Mouse (Mus musculus) heart, postnatal 4 days (tissue): ENCODE data around the gene Gbp2. TPM values are rescaled to one million over a fixed set of nuclear protein-coding genes. Genes with fewer than 3 reads are reported as not detected.

ENCODE experiments used
- microRNA-seq, 2 experiments: library from miRNA; unstranded; fragments of <30 nt; microRNA quantifications; one replicate each; pipeline ENCODE4 v1.2.0; 2021 to 2022
- total RNA-seq, 2 experiments: library from RNA; stranded (reverse); gene quantifications; 2 replicates each; pipeline ENCODE4 v1.2.3; 2021

The Gbp2 gene
- total RNA-seq, 2 experiments from 2014 or later: 4.5 to 5.5 TPM

Small RNA genes within 50 kb of the gene (microRNA-seq; reads per million reads assigned to microRNA genes)
- 0 reads per million in 2 experiments for gene Mir6381

Other genes with a start within 250 kb of the Gbp2 start
- 100 to 1,000 TPM; 480 to 524 TPM for gene Pdlim5, start 224.9 kb upstream of the Gbp2 start, total RNA-seq
- gene Gbp5, start 126.6 kb upstream of the Gbp2 start, total RNA-seq: 1 to 10 TPM; 2.5 to 3.2 TPM
- gene Gbp7, start 90.3 kb upstream of the Gbp2 start, total RNA-seq: 1 to 10 TPM; 5.3 to 5.6 TPM
- gene Gbp3, start 60.6 kb upstream of the Gbp2 start, total RNA-seq: 1 to 10 TPM; 5.8 to 9.1 TPM
- under 1 TPM in 1 of 2 experiments, not detected in 1; 0.09 TPM for gene Gbp2b, start 25.8 kb upstream of the Gbp2 start, total RNA-seq
- 1 to 10 TPM; 5.7 to 6.1 TPM for gene Kyat3, start 80.4 kb downstream of the Gbp2 start, total RNA-seq
- 10 to 100 TPM; 37.5 to 39.1 TPM for gene Gtf2b, start 144.4 kb downstream of the Gbp2 start, total RNA-seq